Mouse (Mus musculus): ENCODE measurements around the gene Dlgap4. TPM values are rescaled to one million over a fixed set of nuclear protein-coding genes. Genes with fewer than 3 reads are reported as not detected.

Dlgap4 gene
- polyA plus RNA-seq, 1 experiment from 2014 or later = 145 TPM

DNA sequence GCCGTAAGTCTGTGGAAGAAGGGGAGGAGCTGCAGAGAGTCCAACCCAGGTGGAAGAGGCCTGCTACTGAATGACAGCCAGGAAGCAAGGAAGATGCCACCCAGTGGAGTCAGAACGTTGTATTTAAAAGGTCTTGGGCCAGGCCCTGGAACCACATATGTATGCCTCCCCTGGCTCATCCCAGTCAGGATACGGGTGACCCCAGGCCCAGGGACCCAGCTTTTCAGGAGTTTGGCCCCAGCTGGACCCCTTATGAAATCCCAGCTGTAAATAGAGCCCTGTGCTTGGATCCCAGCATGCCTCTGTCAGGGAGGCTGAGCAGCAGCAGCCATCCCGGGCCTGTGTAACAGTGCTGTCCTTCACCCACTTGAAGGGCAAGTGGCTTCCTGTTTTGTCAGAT lies 151.2 kb downstream of the Dlgap4 start:
- no peak for DNase-seq (ENCODE audit: low spot score)
- Histone ChIP-seq H3K36me3 (replicated peaks) (peaks cover 54% of the 10 kb centered on the region), H3K4me3 (no peak overlapping the region), H3K4me1 (no peaks in the 10 kb centered on the region), H3K9me3 (no peaks in the 10 kb centered on the region), H3K27me3 (replicated peaks; ENCODE audit: low read depth, poor library complexity, severe bottlenecking) (no peaks in the 10 kb centered on the region), H3K27ac (replicated peaks) (no peak overlapping the region)
- WGBS = 61% methylated on average over 4 of the region's 4 CpGs

DNA sequence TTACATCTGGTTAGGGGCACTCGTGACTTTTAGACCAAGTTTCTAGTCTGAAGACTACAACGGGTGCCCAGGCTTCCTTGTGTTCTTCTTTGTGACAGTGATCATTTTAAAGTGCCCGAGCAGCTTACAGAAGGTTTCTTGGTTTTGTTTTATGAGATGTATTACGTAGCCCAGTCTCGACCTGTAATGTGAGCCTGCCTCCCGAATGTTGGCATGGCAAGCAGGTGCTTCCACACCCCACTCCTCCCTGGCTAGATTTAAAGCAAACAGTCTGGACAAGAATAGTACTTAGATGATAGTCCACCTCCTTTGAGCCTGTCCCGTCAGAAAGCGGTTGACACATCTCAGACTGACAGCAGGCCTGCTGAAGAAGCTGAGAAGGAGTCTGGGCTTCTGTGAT lies 152.1 kb downstream of the Dlgap4 start:
- Histone ChIP-seq H3K27me3 (replicated peaks; ENCODE audit: low read depth, poor library complexity, severe bottlenecking) (no peaks in the 10 kb centered on the region), H3K4me1 (no peaks in the 10 kb centered on the region), H3K9me3 (no peaks in the 10 kb centered on the region), H3K27ac (replicated peaks) (no peak overlapping the region), H3K36me3 (replicated peaks) (peaks cover 46% of the 10 kb centered on the region), H3K4me3 (no peak overlapping the region)
- 85% methylated on average over 8 of the region's 8 CpGs for WGBS
- DNase-seq (ENCODE audit: low spot score) = no peak

DNA sequence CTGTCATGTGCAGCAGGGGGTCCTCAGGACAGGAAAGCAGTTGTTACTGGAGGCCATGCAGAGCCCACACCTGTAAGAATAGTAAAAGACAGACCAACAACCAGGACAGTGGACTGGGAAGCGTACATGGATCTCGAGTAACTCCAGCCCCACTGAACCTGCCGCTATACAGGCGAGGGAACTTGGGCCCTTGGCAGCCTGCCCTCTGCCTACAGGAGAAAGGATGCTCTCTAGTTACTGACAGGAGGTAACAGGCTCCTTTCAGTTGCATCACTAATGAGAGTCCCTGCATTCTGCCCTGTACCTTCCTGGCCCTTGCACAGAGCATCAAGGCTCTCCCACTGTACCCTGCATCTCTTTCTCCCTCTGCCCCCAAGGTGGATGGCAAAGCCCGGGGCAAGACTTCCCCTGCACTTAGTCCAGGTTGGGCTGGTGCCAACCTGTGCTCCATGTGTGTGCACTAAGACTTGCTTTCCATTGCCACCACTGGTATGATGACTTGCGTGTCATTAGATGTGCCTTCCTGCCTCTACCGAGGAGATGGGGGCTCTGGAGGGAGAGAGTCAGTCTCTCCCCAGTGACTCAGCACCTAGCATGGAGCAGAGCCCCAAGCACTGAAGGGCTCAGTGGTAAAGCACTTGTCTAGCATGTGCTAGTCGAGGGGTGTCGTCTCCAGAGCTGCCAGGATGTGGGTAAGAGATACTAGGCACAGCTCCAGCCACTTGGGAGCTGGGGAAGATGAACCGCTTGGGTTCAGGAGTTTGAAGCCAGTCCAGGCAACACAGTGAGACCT lies 152.9 kb downstream of the Dlgap4 start:
- Histone ChIP-seq H3K9me3 (no peaks in the 10 kb centered on the region), H3K4me3 (no peak overlapping the region), H3K4me1 (no peaks in the 10 kb centered on the region), H3K36me3 (replicated peaks) (peaks cover 37% of the 10 kb centered on the region), H3K27me3 (replicated peaks; ENCODE audit: low read depth, poor library complexity, severe bottlenecking) (no peaks in the 10 kb centered on the region), H3K27ac (replicated peaks) (no peak overlapping the region; the same call in 1 of the 2 replicates)
- 86% methylated on average over 10 of the region's 10 CpGs for WGBS
- DNase-seq (ENCODE audit: low spot score) = no peak

DNA sequence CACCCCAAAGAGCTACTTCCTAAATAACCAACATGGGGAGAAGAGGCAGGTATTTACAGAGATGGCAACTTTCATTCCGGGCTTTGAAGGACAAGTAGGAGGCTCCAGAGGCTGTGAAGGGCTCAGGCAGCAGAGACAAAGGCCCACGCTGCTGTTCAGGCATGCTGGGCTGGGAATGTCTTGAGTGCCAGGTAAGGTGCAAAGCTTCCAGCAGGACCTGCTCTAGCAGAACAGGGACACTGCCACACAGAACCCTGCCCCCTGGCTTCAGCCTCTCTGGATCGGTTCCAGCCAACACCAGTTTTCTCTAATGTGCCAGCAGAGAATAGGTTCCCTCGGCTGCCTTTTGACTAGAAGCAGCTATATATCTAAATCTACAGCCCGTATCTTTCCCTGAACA lies 153.6 kb downstream of the Dlgap4 start:
- no peak for DNase-seq (ENCODE audit: low spot score)
- H3K27ac ChIP-seq (replicated peaks) = no peak overlapping the region
- H3K27me3 ChIP-seq (replicated peaks; ENCODE audit: low read depth, poor library complexity, severe bottlenecking) = no peaks in the 10 kb centered on the region
- H3K36me3 ChIP-seq (replicated peaks) = peaks cover 30% of the 10 kb centered on the region
- H3K4me3 ChIP-seq = no peak overlapping the region
- no peaks in the 10 kb centered on the region for H3K4me1 ChIP-seq
- WGBS = 82% methylated on average over 5 of the region's 5 CpGs
- no peaks in the 10 kb centered on the region for H3K9me3 ChIP-seq

DNA sequence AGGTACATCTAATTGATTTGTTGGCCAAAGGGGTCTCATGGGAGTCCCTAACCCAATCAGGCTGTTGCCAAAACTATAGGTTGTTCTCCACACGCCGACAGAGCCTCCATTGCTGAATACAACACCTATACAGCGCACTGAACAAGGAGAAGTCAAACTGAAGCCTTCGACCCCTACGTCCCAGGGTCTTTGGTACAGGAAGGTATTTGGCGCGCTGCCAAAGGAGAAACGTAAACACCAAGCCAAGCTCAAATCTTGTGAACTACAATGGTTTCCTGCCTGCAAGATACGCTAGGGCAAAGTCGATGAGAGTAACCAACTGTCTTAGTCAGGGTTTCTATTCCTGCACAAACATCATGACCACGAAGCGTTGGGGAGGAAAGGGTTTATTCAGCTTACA lies 155.8 kb downstream of the Dlgap4 start:
- 89% methylated on average over 12 of the region's 12 CpGs for WGBS

DNA sequence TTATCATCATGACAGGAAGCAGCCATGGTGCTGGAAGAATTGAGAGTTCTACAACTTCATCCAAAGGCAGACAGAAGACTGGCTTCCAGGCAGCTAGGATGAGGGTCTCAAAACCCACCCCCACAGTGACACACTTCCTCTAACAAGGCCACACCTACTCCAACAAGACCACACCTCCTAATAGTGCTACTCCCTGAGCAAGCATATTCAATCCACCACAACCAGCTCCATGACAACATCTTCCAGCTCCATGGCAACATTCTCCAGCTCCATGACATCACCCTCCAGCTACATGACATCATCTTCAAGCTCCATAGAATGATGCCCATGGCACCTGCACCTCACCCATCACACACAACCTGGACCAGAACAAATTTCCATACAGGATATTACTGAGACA lies 160.0 kb downstream of the Dlgap4 start:
- H3K27me3 ChIP-seq (replicated peaks; ENCODE audit: low read depth, poor library complexity, severe bottlenecking) = peaks cover 18% of the 10 kb centered on the region
- H3K9me3 ChIP-seq = no peaks in the 10 kb centered on the region
- no peak for DNase-seq (ENCODE audit: low spot score)
- H3K4me3 ChIP-seq = no peak overlapping the region
- H3K27ac ChIP-seq (replicated peaks) = no peak overlapping the region
- no peaks in the 10 kb centered on the region for H3K36me3 ChIP-seq (replicated peaks)
- H3K4me1 ChIP-seq = peaks cover 35% of the 10 kb centered on the region

More for the DNA sequence above, 155.8 kb downstream of the Dlgap4 start:
- no peak for DNase-seq (ENCODE audit: low spot score)
- Histone ChIP-seq H3K9me3 (no peaks in the 10 kb centered on the region), H3K27ac (replicated peaks) (no peak overlapping the region), H3K27me3 (replicated peaks; ENCODE audit: low read depth, poor library complexity, severe bottlenecking) (no peaks in the 10 kb centered on the region), H3K4me3 (no peak overlapping the region), H3K4me1 (peaks cover 4% of the 10 kb centered on the region), H3K36me3 (replicated peaks) (peaks cover 9% of the 10 kb centered on the region)

DNA sequence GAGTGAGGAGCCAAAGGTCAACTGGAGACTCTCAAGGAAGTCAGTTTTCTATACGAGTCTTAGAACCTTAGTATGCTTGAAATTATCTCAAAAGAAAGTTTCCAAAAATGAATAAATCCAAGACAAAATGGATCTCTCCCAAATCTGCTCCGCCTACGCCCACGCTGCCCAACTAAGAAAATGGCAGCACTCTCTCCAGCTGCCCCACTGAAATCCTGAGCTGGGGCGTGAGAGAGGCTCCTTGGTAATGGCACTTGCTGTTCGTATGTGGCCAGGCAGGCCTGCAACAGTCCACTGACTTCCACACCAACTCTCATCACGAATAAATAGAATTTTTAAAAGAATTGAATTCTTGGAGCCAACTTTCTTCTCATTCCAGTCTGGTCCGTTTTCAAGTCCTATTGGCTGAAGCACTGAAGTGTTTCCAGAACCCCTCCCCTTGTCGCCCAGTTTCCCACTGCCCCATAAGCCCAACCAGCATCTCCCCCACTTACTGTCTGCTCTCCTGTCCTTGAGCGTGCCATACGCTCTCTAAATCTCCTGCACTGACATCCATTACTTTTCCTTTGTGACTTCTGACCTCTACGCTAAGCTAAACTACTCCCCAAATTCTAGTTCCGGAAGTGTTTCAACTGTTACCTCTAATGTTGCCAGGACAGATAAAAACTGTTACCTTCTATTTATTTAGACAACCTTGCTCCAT lies 160.7 kb downstream of the Dlgap4 start:
- H3K9me3 ChIP-seq = no peaks in the 10 kb centered on the region
- DNase-seq (ENCODE audit: low spot score) = no peak

DNA sequence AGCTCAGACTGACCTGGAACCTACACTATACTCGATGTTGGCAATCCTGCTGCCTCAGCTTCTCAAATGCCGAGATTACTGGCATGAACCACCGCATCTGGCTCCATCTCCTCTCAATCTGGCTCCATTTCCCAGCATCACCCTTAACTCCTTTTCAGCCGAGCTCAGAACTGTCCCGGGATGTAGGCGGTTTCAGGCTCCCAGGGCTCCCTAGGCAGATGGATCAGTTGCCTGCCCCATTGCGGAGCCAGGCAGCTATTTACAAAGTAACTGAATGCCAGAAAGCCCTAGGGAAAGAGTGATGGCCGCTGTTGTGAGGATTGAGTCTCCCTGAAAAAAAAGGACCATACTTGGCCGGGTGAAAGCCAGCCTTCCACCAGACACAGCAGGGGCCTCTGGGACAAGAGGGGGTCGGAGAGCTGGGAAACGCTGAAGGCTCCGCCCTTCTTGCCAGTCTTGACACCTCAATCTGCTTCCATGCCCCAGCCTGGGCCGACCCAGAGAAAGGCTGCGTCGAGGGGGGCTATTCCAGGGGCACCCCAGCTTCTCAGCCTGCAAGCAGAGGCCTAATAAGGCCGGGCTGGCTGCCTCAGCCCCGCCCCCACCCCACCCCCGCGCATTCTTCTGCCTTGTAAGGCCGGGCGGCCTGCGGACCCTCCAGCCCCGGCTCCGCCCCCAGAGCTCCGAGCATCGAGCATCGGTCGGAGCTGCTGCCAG lies 161.4 kb downstream of the Dlgap4 start, which contains the start of gene Myl9:
Gene Myl9, plus strand, starts transcription at position 683 of the 717 bp plus-strand sequence.
- DNase-seq (ENCODE audit: low spot score) = peak; percentile 89
- Histone ChIP-seq H3K4me1 (peaks cover 42% of the 10 kb centered on the region), H3K27ac (replicated peaks) (peak within 1 kb of the TSS; percentile 92), H3K27me3 (replicated peaks; ENCODE audit: low read depth, poor library complexity, severe bottlenecking) (peaks cover 26% of the 10 kb centered on the region), H3K4me3 (peak within 1 kb of the TSS; percentile 58), H3K9me3 (no peaks in the 10 kb centered on the region), H3K36me3 (replicated peaks) (no peaks in the 10 kb centered on the region)
- WGBS = 2% methylated on average over 28 of the region's 28 CpGs

More for the DNA sequence above, 160.7 kb downstream of the Dlgap4 start:
- Histone ChIP-seq H3K27ac (replicated peaks) (peak overlapping the region; percentile 92), H3K4me1 (peaks cover 39% of the 10 kb centered on the region), H3K27me3 (replicated peaks; ENCODE audit: low read depth, poor library complexity, severe bottlenecking) (peaks cover 26% of the 10 kb centered on the region), H3K36me3 (replicated peaks) (no peaks in the 10 kb centered on the region), H3K4me3 (peak overlapping the region; percentile 58)
- 67% methylated on average over 13 of the region's 13 CpGs for WGBS

DNA sequence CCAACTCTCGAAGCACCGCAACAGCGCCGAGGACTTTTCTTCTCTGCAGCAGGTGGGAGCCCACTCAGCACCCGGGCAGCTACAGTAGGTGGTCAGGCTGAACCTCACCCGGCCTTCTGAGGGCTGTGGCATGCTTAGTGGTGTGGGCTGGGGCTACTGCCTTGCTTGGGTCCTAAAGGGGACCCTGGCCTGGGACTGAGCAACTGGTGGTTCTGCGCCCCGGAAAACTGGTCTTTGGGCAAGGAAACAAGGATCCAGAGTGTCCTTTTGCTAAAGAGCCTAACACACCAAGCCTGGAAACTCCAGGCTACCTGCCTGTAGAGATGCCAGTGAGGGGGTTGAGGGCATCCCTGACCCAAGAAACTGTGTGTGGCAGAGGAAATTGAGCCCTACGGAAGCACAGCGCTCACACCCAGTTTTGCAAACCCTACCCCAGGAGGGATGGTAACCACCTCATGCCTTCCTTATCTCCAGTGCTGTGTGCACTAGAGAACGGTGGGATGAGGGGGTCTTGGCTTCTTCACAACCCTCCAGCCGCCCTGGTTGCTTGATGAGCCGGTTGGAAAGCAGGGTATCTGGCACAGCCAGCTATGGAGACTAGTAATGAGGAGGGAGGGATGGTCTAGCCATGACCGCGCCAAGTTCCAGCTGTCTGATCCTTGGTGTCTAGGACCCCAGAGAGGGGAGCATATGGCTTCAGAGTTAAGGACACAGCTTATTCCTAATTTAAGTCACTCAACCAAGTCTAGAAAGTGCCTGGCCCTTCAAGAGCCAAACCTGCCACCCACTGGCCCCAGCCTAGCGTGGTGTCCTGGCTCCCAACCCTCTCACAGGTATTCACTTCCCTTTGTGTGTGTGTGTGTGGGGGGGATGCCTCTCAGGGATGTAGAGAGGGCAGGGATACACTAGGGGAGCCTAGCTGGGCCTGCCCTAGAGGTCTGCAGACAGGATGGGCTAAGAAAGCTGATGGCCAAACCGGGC lies 162.2 kb downstream of the Dlgap4 start:
- Histone ChIP-seq H3K4me1 (peaks cover 49% of the 10 kb centered on the region), H3K27me3 (replicated peaks; ENCODE audit: low read depth, poor library complexity, severe bottlenecking) (peaks cover 26% of the 10 kb centered on the region), H3K9me3 (no peaks in the 10 kb centered on the region), H3K36me3 (replicated peaks) (no peaks in the 10 kb centered on the region), H3K27ac (replicated peaks) (peak overlapping the region; percentile 92), H3K4me3 (peak overlapping the region; percentile 58)
- no peak for DNase-seq (ENCODE audit: low spot score)
- WGBS = 32% methylated on average over 17 of the region's 17 CpGs

DNA sequence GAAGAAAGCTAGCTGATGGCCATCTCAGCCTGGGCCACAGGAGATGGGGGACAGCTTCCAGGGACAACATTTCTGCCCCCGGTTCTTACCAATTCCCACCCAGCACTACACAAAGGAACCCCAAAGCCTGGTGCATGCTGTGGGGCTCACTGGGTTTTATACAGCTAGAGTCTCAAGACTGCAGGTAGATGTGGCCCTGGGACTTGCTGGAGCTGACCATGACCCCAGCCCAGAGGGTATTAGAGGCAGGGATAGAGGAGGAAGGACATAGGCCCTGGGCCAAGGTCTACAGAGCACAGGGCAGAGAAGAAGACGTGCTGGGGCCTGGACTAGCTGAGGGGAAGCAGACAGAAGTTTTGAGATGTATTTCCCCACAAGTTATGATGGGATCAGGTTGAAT lies 163.4 kb downstream of the Dlgap4 start:
- no peak for DNase-seq (ENCODE audit: low spot score)
- no peak overlapping the region for H3K27ac ChIP-seq (replicated peaks)
- H3K27me3 ChIP-seq (replicated peaks; ENCODE audit: low read depth, poor library complexity, severe bottlenecking) = peaks cover 26% of the 10 kb centered on the region
- H3K9me3 ChIP-seq = no peaks in the 10 kb centered on the region
- WGBS = 84% methylated on average over 2 of the region's 2 CpGs
- peak overlapping the region; percentile 23; the same call in 1 of the 2 replicates for H3K4me3 ChIP-seq
- H3K36me3 ChIP-seq (replicated peaks) = no peaks in the 10 kb centered on the region
- H3K4me1 ChIP-seq = peaks cover 58% of the 10 kb centered on the region

DNA sequence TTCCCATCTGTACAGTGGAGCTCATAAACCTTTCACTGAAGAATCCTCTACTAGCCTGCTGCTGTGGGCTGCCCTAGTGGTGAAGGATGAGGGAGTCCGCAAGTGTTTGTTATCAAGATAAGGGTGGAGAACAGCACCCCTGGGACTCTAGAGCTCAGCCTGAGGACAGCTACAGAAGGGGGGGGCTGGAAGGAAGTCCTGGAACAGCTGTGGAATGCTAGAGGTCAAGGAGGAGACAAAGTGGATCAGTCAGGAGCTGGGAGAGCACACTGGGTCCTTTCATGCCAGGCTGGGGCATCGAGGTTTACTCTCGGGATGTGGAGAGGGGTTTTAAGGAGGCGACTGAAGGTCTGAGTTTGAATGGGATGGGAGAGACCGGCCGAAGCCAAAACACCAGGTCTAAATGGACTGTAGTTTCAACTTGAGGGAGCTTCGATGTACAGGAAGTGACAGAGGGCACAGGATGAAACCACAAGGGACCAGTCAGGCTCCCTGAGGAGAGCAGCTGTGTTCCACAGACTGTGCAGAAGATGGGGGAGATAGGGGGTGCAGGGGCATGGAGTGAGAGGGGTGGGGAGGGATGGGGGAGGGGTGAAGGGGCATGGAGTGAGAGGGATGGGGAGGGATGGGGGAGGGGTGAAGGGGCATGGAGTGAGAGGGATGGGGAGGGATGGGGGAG lies 164.0 kb downstream of the Dlgap4 start:
- WGBS = 39% methylated on average over 7 of the region's 7 CpGs
- H3K27me3 ChIP-seq (replicated peaks; ENCODE audit: low read depth, poor library complexity, severe bottlenecking) = peaks cover 26% of the 10 kb centered on the region
- 0 out of 2 replicates have a peak overlapping the region, but pooled peaks have one; percentile 35 for H3K27ac ChIP-seq (replicated peaks)
- DNase-seq (ENCODE audit: low spot score) = no peak
- H3K4me3 ChIP-seq = peak overlapping the region; percentile 23; the same call in 1 of the 2 replicates
- H3K9me3 ChIP-seq = no peaks in the 10 kb centered on the region
- H3K36me3 ChIP-seq (replicated peaks) = no peaks in the 10 kb centered on the region
- H3K4me1 ChIP-seq = peaks cover 58% of the 10 kb centered on the region
